Mouse (Mus musculus) forebrain, embryonic 11.5 days (tissue): ENCODE data around the gene Iqgap2. TPM values are rescaled to one million over a fixed set of nuclear protein-coding genes. Genes with fewer than 3 reads are reported as not detected.

ENCODE experiments used
- ATAC-seq: fragments of 200-750 bp; cut with Nextera tagmentation; replicated peaks from 2 replicates; pipeline ENCODE4 v1.8.0; 2017; ENCODE audit warnings: moderate TSS enrichment; ENCODE audit not compliant: low FRiP score
- DNase-seq: peaks from one replicate; pipeline ENCODE4 v3.0.0-alpha.2; 2017; ENCODE audit warnings: low spot score
- H3K27ac ChIP-seq: fragments of 300-500 bp; sonication (generic); 2 replicates; pipeline ENCODE4 v1.5.1; 2014; ENCODE audit warnings: low read depth, low read length
- H3K27me3 ChIP-seq: fragments of 300-500 bp; sonication (generic); 2 replicates; pipeline ENCODE4 v1.6.1; 2014; ENCODE audit warnings: mild to moderate bottlenecking, low read length, mixed read lengths; ENCODE audit not compliant: control insufficient read depth, insufficient read depth
- H3K36me3 ChIP-seq: fragments of 300-500 bp; sonication (generic); 2 replicates; pipeline ENCODE4 v1.6.1; 2014; ENCODE audit warnings: mild to moderate bottlenecking, low read length, moderate library complexity, mixed read lengths; ENCODE audit not compliant: control insufficient read depth, insufficient read depth
- H3K4me1 ChIP-seq: fragments of 300-500 bp; sonication (generic); replicated peaks from 2 replicates; pipeline ENCODE4 v1.6.1; 2014; ENCODE audit warnings: low read length, mixed read lengths; ENCODE audit not compliant: control insufficient read depth, insufficient read depth
- H3K4me2 ChIP-seq: fragments of 300-500 bp; sonication (generic); 2 replicates; pipeline ENCODE4 v1.6.1; 2014; ENCODE audit warnings: low read depth, mild to moderate bottlenecking, low read length, moderate library complexity, mixed read lengths; ENCODE audit not compliant: severe bottlenecking
- H3K4me3 ChIP-seq: fragments of 300-500 bp; sonication (generic); 2 replicates; pipeline ENCODE4 v1.5.1; 2014; ENCODE audit warnings: low read depth, low read length
- H3K9ac ChIP-seq: fragments of 300-500 bp; sonication (generic); 2 replicates; pipeline ENCODE4 v1.6.1; 2014; ENCODE audit warnings: low read length
- H3K9me3 ChIP-seq: fragments of 300-500 bp; sonication (generic); 2 replicates; pipeline ENCODE4 v1.6.1; 2016; ENCODE audit warnings: low read length, mixed read lengths; ENCODE audit not compliant: control insufficient read depth
- WGBS: fragments of 180-500 bp; shearing (Covaris S2); extraction: QIAGEN DNeasy Blood & Tissue Kit; methylation state at CpG from one replicate; pipeline ENCODE4 v1.1.7; 2014; 5-methylcytosine and 5-hydroxymethylcytosine counted together
- polyA plus RNA-seq: library from polyadenylated mRNA; unstranded; fragments of >200 nt; fragmentation: Nextera tagmentation; extraction: Ambion mirVana; gene quantifications from 2 replicates; pipeline ENCODE4 v1.2.1, GENCODE M21; 2014

Iqgap2 gene
- polyA plus RNA-seq, 1 experiment from 2014 or later, result 20.1 TPM

DNA sequence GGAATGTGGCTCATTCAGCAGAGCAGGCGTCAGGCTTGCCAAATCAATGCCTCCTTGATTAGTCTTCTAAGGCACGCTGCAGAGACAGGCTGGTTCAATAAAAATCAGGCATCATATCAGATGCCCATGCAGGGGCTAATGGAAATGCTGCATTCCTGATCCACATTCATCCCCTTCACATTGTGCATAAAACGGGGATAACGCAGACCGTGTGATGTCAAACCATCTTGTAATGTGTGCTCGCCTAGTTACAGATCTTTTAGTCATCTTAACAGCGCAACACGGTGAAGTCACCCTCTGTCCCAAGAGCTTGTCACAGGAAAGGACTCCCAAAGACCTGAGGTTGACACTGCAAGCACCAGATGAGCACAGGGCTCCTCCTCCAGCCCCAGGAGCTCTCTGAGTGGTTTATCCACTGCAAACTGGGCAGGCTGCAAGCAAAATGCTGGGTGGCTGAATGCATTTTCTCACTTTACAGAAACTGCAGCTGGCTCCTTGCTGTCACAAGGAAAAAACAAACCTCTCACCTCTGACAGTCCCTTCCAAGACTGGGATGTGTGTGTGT lies 1.7 kb downstream of the Iqgap2 start:
- Histone ChIP-seq H3K27ac (no peak overlapping the region), H3K27me3 (no peaks in the 10 kb centered on the region; the same call in 1 of the 2 replicates), H3K4me3 (peak overlapping the region; percentile 84), H3K4me1 (peaks cover 16% of the 10 kb centered on the region), H3K36me3 (no peaks in the 10 kb centered on the region), H3K9ac (peak overlapping the region; percentile 37; the same call in 1 of the 2 replicates), H3K4me2 (peak overlapping the region; percentile 95), H3K9me3 (no peaks in the 10 kb centered on the region)
- WGBS, result 29% methylated on average over 8 of the region's 8 CpGs
- ATAC-seq (no peak), DNase-seq (peak; percentile 60)

- no peak overlapping the region for H3K4me3 ChIP-seq
These were observed 2.4 kb downstream of the Iqgap2 start for GRCm38 (mm10) chr13:95889366-95889765.

DNA sequence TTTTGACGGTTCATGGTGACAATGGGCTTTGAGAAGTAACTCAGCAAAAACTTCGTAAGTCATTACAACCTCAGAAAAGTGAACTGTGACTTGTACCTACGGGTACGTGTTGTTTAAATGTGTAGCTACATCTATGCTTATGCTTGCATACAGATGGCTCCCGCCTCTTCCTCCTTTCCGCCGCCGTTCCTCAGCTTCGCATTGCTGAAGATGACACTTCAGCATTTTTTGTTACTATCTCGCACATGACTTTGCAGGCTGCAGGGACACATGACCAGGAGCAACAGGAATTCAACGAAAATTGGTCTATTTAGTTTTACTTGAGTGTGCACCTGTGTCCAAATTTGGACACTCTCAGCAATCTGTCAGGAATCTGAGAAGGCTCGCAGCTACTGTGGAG lies 3.1 kb downstream of the Iqgap2 start:
- no peaks in the 10 kb centered on the region; the same call in 1 of the 2 replicates for H3K27me3 ChIP-seq
- ATAC-seq (no peak), DNase-seq (no peak)
- no peak overlapping the region for H3K27ac ChIP-seq
- H3K4me1 ChIP-seq, result peaks cover 18% of the 10 kb centered on the region
- WGBS, result 93% methylated on average over 12 of the region's 12 CpGs
- H3K9ac ChIP-seq, result no peak overlapping the region
- H3K4me3 ChIP-seq, result no peak overlapping the region
- no peaks in the 10 kb centered on the region for H3K9me3 ChIP-seq
- no peak overlapping the region for H3K4me2 ChIP-seq
- no peaks in the 10 kb centered on the region for H3K36me3 ChIP-seq

More at GRCm38 (mm10) chr13:95889366-95889765, 2.4 kb downstream of the Iqgap2 start:
- Histone ChIP-seq H3K36me3 (no peaks in the 10 kb centered on the region), H3K4me2 (no peak overlapping the region), H3K9me3 (no peaks in the 10 kb centered on the region), H3K27ac (no peak overlapping the region), H3K9ac (no peak overlapping the region; the same call in 1 of the 2 replicates), H3K4me1 (peaks cover 17% of the 10 kb centered on the region), H3K27me3 (no peaks in the 10 kb centered on the region; the same call in 1 of the 2 replicates)
- 93% methylated on average over 10 of the region's 10 CpGs for WGBS
- no peak for ATAC-seq
- no peak for DNase-seq

- Histone ChIP-seq H3K4me1 (peaks cover 18% of the 10 kb centered on the region), H3K27me3 (no peaks in the 10 kb centered on the region), H3K4me2 (no peak overlapping the region)
These were observed 3.6 kb downstream of the Iqgap2 start for GRCm38 (mm10) chr13:95888170-95888569.

GRCm38 (mm10) chr13:95887375-95887774 lies 4.3 kb downstream of the Iqgap2 start:
- no peak for DNase-seq
- Histone ChIP-seq H3K4me1 (peaks cover 16% of the 10 kb centered on the region), H3K36me3 (no peaks in the 10 kb centered on the region), H3K27me3 (no peaks in the 10 kb centered on the region), H3K4me2 (no peak overlapping the region), H3K27ac (no peak overlapping the region), H3K9ac (no peak overlapping the region), H3K4me3 (no peak overlapping the region), H3K9me3 (no peaks in the 10 kb centered on the region)
- 87% methylated on average over 7 of the region's 7 CpGs for WGBS
- ATAC-seq, result no peak

More at GRCm38 (mm10) chr13:95888170-95888569, 3.6 kb downstream of the Iqgap2 start:
- no peak for ATAC-seq
- Histone ChIP-seq H3K9ac (no peak overlapping the region), H3K9me3 (no peaks in the 10 kb centered on the region), H3K27ac (no peak overlapping the region), H3K36me3 (no peaks in the 10 kb centered on the region), H3K4me3 (no peak overlapping the region)
- 84% methylated on average over 4 of the region's 4 CpGs for WGBS
- DNase-seq, result no peak

- Histone ChIP-seq H3K36me3 (no peaks in the 10 kb centered on the region), H3K4me1 (peaks cover 6% of the 10 kb centered on the region; the same call in 1 of the 2 replicates), H3K9ac (no peak overlapping the region), H3K9me3 (no peaks in the 10 kb centered on the region), H3K4me2 (no peak overlapping the region), H3K4me3 (no peak overlapping the region), H3K27ac (no peak overlapping the region), H3K27me3 (no peaks in the 10 kb centered on the region)
- DNase-seq (no peak), ATAC-seq (no peak)
- WGBS, result 91% methylated on average over 3 of the region's 3 CpGs
These were observed 7.3 kb downstream of the Iqgap2 start for GRCm38 (mm10) chr13:95884455-95884854.

DNA sequence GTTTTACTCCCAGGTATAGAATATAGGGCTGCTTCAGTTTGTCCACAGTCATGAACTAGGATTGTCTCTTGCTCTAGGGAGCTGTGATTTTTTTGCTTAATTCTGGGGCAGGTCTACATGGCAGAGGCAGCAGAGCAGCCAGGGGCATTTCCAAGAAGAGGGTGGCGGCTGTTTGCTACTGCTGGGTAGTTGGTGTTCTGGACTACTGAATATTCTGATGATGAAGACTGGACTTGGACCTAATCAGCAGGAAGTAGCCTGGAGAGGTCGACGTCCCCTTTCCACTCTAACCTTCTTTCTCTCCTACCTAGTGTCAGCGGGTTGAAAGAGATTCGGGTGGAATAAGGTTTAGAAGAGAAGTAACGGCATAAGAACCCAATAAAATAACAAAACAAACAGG lies 9.7 kb downstream of the Iqgap2 start:
- no peaks in the 10 kb centered on the region for H3K9me3 ChIP-seq
- no peak overlapping the region for H3K4me2 ChIP-seq
- H3K27me3 ChIP-seq, result no peaks in the 10 kb centered on the region
- H3K4me3 ChIP-seq, result no peak overlapping the region
- H3K4me1 ChIP-seq, result peaks cover 4% of the 10 kb centered on the region; the same call in 1 of the 2 replicates
- no peak overlapping the region for H3K9ac ChIP-seq
- no peak overlapping the region for H3K27ac ChIP-seq
- no peak for DNase-seq
- WGBS, result 94% methylated on average over 6 of the region's 6 CpGs
- ATAC-seq, result no peak
- no peaks in the 10 kb centered on the region for H3K36me3 ChIP-seq

DNA sequence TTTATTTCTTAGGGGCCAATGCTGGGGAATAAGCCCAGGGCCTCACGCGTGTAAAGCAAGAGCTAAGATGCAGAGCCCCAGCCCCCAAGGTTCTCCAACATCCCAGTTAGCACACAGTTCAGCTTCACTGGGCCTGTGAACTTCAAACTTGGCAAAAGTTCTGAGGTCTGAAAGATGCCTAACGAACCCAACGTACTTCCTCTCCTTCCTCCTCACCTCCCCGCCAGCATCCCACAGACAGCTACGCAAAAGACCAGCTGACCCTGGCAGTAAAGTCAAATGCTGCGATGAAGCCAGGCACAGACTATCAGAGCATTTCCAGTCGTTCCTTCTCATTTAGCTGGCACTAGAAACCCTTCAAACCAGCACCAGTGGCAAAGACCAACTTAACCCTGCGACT lies 10.3 kb downstream of the Iqgap2 start:
- no peak for DNase-seq
- no peaks in the 10 kb centered on the region for H3K27me3 ChIP-seq
- H3K36me3 ChIP-seq, result no peaks in the 10 kb centered on the region
- H3K9me3 ChIP-seq, result no peaks in the 10 kb centered on the region
- no peak overlapping the region for H3K4me2 ChIP-seq
- H3K9ac ChIP-seq, result no peak overlapping the region
- H3K27ac ChIP-seq, result no peak overlapping the region
- H3K4me1 ChIP-seq, result peaks cover 2% of the 10 kb centered on the region; the same call in 1 of the 2 replicates
- no peak for ATAC-seq
- no peak overlapping the region for H3K4me3 ChIP-seq
- WGBS, result 94% methylated on average over 9 of the region's 9 CpGs

GRCm38 (mm10) chr13:95880633-95881032 lies 11.1 kb downstream of the Iqgap2 start:
- WGBS, result 76% methylated on average over 6 of the region's 6 CpGs
- Histone ChIP-seq H3K36me3 (no peaks in the 10 kb centered on the region), H3K9me3 (no peaks in the 10 kb centered on the region), H3K27me3 (no peaks in the 10 kb centered on the region), H3K4me1 (peaks cover 2% of the 10 kb centered on the region; the same call in 1 of the 2 replicates), H3K9ac (no peak overlapping the region), H3K4me3 (no peak overlapping the region), H3K27ac (no peak overlapping the region), H3K4me2 (no peak overlapping the region)
- no peak for DNase-seq
- no peak for ATAC-seq
